Mouse (Mus musculus) layer of hippocampus, adult 2 months (tissue): Measurements from ENCODE around the gene Glra4. TPM values are rescaled to one million over a fixed set of nuclear protein-coding genes. Genes with fewer than 3 reads are reported as not detected.

Experiments used
- DNase-seq, 2 experiments: peaks; one replicate each; pipeline ENCODE4 v3.0.0; 2022; ENCODE audit warnings: low spot score in 2 of 2
- H3K27ac ChIP-seq: fragments of 200-600 bp; 2 replicates; pipeline ENCODE4 v1.8.1; 2022
- H3K4me3 ChIP-seq: fragments of 200-600 bp; 2 replicates; pipeline ENCODE4 v1.8.1; 2022; ENCODE audit warnings: mild to moderate bottlenecking
- CTCF ChIP-seq: fragments of 200-600 bp; conservative IDR thresholded peaks from 2 replicates; pipeline ENCODE4 v1.8.1; 2022; ENCODE audit warnings: antibody characterized with exemption, mild to moderate bottlenecking, moderate library complexity
- long read RNA-seq, 2 experiments: library from polyadenylated mRNA; stranded (forward); transcript quantifications; one replicate each; pipeline ENCODE4 v2.0.0; 2021; ENCODE audit warnings: borderline mapping rate in 2 of 2
- total RNA-seq, 2 experiments: library from RNA; stranded (reverse); gene quantifications; 2 replicates each; pipeline ENCODE4 v1.2.3; 2021

The Glra4 gene
- total RNA-seq: under 1 TPM in 1 of 2 experiments, not detected in 1; 0.20 TPM
- long read RNA-seq, experiment 1: 0 reads
- long read RNA-seq, experiment 2: 0 reads

DNA sequence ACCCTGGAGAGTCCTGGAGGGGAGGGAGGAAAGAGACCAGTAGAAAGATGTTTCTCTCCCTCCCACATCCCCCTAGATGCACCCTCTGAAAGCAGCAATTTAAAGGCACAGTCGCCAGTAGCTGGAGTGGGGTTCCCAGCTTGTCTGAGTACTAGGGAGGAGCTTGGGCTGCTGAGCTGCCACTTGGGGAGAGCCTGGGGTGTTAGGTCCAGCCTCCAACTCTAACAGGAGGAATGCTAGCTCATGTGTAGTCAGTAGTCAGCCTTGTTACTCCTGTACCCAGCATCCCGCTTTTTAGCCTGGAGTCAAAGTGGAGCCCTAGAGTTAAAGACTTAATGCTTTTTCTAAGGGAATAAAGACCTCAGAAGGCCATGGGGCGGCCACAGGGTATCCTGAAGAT, at the start of gene Glra4:
Glra4 (minus strand) TSS at position 101 of the 400 bp plus-strand sequence.
- Histone ChIP-seq H3K27ac (no peak within 1 kb of the TSS), H3K4me3 (no peak within 1 kb of the TSS)
- TF ChIP-seq CTCF: no peak
- no peak for DNase-seq

DNA sequence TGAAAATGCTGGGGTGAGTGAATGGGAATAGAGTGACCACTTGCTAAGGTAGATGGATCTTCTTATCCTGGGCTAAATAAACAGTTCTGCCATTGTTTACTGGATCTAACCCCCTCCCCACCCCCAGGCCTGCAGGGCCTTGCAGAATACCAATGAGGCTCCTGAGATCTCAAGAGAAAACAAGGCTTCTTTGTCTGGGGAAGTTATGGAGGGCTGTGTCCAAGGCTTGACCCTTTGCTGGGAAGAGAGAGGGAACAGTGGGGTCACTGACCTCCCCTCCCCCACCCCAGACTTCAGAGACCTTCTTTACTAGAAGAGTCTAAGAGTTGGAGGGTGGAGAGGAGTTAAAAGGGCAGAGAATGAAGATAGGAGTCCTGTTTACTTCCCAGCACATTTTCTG, 48.7 kb upstream of the Glra4 start:
- H3K27ac ChIP-seq: no peak overlapping the region
- H3K4me3 ChIP-seq: no peak overlapping the region
- no peak for TF ChIP-seq CTCF
- DNase-seq: no peak

- Histone ChIP-seq H3K27ac (peak overlapping the region; percentile 65), H3K4me3 (peak overlapping the region; percentile 15; the same call in 1 of the 2 replicates)
- DNase-seq: no peak
- no peak for TF ChIP-seq CTCF
These were observed 45.1 kb upstream of the Glra4 start for GRCm38 (mm10) chrX:136825016-136825415.

- Histone ChIP-seq H3K27ac (peak within 1 kb of the TSS; percentile 65; the same call in 1 of the 2 replicates), H3K4me3 (peak within 1 kb of the TSS; percentile 13)
- no peak for TF ChIP-seq CTCF
- DNase-seq: no peak
These were observed 42.4 kb upstream of the Glra4 start, which contains the start of gene Plp1 for GRCm38 (mm10) chrX:136822371-136822770. Plp1 (plus strand) TSS chrX:136822671.

DNA sequence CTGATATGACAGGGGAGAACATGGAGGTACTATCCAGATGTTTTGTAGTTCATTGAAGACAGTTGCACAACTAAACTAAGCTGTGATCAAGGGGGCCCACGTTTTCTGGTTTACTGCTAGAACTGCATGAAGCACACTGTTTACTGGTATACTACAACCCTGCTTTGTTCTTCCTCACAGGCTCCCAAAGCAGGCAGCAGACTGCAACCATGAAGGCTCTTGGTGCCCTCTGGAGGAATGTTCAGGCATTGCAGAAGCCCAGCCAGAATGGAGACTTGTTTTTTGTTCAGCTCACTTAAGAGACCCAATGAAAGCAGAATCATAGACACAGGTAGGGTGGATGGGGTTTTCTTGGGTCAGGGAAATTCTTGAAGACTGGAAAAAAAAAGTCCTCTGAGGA, 40.3 kb upstream of the Glra4 start:
- TF ChIP-seq CTCF: peak; percentile 91
- peak overlapping the region; percentile 57; the same call in 1 of the 2 replicates for H3K27ac ChIP-seq
- DNase-seq: peak; percentile 79 to 84
- no peak overlapping the region for H3K4me3 ChIP-seq

DNA sequence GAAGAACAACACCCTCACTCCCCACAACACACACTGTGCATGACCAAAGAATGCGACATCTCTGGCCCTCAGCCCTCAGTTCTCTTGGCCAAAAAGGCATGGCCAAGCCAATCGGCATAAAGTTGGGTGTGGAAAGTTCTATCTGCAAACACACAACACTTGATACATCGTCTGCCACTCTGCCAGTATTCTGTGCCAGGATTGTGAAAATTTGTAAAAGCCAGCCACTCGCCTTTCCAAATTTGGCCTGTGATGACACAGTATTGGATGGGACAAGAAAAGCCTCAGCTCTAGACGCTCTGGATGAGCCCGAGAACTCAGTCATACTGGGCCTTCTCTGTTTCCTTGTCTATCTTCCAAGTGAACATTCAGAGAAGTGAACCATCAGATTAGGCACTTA, 39.8 kb upstream of the Glra4 start:
- H3K4me3 ChIP-seq: no peak overlapping the region
- peak overlapping the region; percentile 57; the same call in 1 of the 2 replicates for H3K27ac ChIP-seq
- no peak for DNase-seq
- TF ChIP-seq CTCF: no peak

DNA sequence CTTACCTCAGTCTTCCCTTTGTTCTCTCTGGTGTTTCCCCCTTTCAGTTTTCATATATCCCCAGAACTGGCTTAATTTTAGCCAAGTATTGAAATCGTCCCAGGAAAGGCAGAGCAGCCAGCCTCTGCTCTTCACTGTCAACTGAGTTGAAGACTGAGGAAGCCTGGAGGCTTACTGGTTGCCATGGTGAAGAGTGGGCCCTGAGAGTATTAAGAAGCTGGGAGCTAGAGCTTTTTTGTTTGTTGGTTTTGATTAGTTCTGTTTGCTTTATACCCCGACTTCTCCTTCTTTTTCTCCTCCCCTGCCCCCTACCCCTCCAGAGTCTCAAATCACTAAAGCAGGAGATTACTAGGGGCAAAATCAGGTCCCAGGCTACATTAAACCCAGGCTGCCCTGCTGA, 17.3 kb upstream of the Glra4 start:
- H3K27ac ChIP-seq: no peak overlapping the region
- H3K4me3 ChIP-seq: no peak overlapping the region
- no peak for TF ChIP-seq CTCF
- no peak for DNase-seq

- H3K27ac ChIP-seq: no peak overlapping the region
- no peak overlapping the region for H3K4me3 ChIP-seq
- TF ChIP-seq CTCF: no peak
- DNase-seq: no peak
These were observed 9.5 kb upstream of the Glra4 start for GRCm38 (mm10) chrX:136789446-136789845.

- no peak overlapping the region for H3K4me3 ChIP-seq
- no peak for TF ChIP-seq CTCF
- no peak overlapping the region for H3K27ac ChIP-seq
- no peak for DNase-seq
These were observed 679 bp downstream of the Glra4 start for GRCm38 (mm10) chrX:136779262-136779661.

DNA sequence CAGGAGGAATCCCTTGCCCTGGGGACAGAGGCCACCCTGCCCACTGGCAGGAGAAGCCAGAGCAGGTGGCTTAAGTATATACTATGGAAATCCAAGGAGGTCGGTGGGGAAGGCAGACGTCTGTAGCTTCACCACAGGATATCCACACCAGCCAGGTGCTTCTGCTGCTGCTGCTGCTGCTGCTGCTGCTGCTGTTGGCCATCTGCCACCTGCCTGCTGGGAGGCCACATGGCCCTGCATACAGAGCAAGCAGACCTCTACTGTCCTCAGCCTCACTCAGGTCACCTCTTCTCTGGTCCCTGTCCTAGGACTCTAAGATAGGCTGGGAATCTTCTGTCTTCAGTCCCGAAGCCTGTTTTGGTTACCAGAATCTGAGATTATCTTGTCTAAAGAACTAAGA, 1.9 kb downstream of the Glra4 start:
- no peak overlapping the region for H3K4me3 ChIP-seq

GRCm38 (mm10) chrX:136773035-136773434, 6.9 kb downstream of the Glra4 start:
- H3K27ac ChIP-seq: no peak overlapping the region
- no peak overlapping the region for H3K4me3 ChIP-seq
- TF ChIP-seq CTCF: no peak
- no peak for DNase-seq

More for the DNA sequence above, 1.9 kb downstream of the Glra4 start:
- DNase-seq: no peak
- TF ChIP-seq CTCF: no peak
- no peak overlapping the region for H3K27ac ChIP-seq

DNA sequence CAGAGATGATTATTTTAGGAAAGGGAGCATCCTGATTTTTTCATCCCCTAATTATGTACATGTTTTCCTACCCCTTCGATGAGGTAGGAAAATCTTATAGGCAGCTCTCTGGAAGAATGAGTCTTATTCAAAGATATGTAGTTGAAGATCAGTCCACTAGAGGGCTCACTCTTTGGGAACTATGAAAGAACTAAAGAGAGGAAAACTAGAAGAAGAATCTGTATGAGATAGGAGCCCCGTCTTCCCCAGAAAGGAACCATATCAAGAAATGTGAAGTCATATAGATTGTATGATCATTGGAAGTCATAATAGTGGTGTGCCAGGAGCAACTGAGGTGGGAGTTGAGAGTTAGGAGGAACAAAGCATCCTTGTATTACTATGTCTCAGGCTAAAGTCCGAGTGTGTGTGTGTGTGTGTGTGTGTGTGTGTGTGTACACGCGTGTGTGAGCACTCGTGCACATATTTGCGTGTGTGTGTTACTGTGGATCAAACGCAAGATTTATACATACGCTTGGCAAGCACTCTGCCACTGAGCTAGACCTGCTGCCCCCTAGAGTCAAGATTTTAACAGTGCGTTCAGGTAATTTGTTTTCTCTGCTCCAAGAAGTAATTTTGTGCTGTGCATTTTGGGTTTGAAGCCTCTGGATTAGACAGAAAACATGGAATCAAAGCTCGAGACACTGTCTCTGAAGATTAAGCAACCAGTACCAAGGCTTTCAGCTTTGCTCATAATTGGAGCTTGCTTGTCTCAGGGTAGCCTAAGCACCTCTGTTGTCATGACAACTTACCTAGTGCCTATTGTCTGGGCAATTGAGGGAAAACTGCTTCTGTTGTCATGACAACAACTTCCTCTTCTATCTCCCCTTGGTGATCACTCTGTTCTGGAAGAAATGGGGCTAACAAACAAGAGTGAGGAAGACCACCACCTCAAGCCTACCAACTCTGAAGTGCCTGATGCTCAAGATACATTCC, 18.6 kb downstream of the Glra4 start:
- TF ChIP-seq CTCF: peak; percentile 71
- Histone ChIP-seq H3K4me3 (no peak overlapping the region; the same call in 1 of the 2 replicates), H3K27ac (0 out of 2 replicates have a peak overlapping the region, but pooled peaks have one; percentile 39)
- DNase-seq: peak in 1 of 2 experiments; percentile 14

DNA sequence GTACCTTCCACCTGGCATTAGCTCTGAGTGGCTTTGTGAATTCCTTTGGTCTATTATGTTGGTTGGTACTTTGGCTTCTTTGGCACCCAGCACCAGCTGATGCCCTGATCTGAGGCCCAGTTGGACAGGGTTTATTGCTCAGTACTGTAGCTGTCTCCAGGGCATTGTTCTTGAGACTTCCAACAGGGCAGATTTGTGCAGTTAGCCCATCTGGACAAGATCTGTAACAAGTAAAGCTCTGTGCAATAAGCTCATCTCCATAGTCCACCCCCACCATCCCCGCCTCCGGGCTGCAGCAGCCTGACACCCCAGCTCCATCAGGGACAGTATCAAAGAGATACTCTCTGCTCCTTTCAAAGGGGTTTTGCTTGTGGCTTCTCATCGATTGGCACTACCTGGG, 24.5 kb downstream of the Glra4 start:
- DNase-seq: peak; percentile 44 to 55
- TF ChIP-seq CTCF: no peak
- Histone ChIP-seq H3K27ac (peak overlapping the region; percentile 71), H3K4me3 (no peak overlapping the region)
